Mouse (Mus musculus): ENCODE results near the gene Slc6a8. TPM values are rescaled to one million over a fixed set of nuclear protein-coding genes. Genes with fewer than 3 reads are reported as not detected.

Slc6a8 gene
- polyA plus RNA-seq, 1 experiment from 2014 or later: 6.9 TPM

GRCm38 (mm10) chrX:73715476-73716108 lies 42.6 kb downstream of the Slc6a8 start:
- Histone ChIP-seq H3K27me3 (ENCODE audit: control insufficient read depth, insufficient read depth, low read length) (no peaks in the 10 kb centered on the region), H3K27ac (ENCODE audit: low read depth, low read length) (no peak overlapping the region), H3K4me2 (ENCODE audit: low read depth) (peak overlapping the region; percentile 69), H3K4me3 (ENCODE audit: low read depth, low read length) (peak overlapping the region; percentile 50), H3K36me3 (ENCODE audit: control insufficient read depth, insufficient read depth, low read length) (no peaks in the 10 kb centered on the region), H3K9ac (ENCODE audit: low read length) (peak overlapping the region; percentile 47; the same call in 1 of the 2 replicates), H3K9me3 (ENCODE audit: control insufficient read depth, low read length) (no peaks in the 10 kb centered on the region), H3K4me1 (ENCODE audit: control insufficient read depth, insufficient read depth, low read length) (peaks cover 5% of the 10 kb centered on the region; the same call in 1 of the 2 replicates)
- ATAC-seq (ENCODE audit: insufficient read depth, low FRiP score, low TSS enrichment) (no peak; the same call in 1 of the 2 replicates), DNase-seq (ENCODE audit: low spot score) (no peak)
- 21% methylated on average over 20 of the region's 21 CpGs for WGBS

- no peaks in the 10 kb centered on the region for H3K9me3 ChIP-seq (ENCODE audit: control insufficient read depth, low read length)
- no peaks in the 10 kb centered on the region for H3K27me3 ChIP-seq (ENCODE audit: control insufficient read depth, insufficient read depth, low read length)
- peaks cover 5% of the 10 kb centered on the region; the same call in 1 of the 2 replicates for H3K4me1 ChIP-seq (ENCODE audit: control insufficient read depth, insufficient read depth, low read length)
- H3K27ac ChIP-seq (ENCODE audit: low read depth, low read length): peak within 1 kb of the TSS; percentile 53; the same call in 1 of the 2 replicates
- peak; percentile 96 for DNase-seq (ENCODE audit: low spot score)
- peak within 1 kb of the TSS; percentile 50 for H3K4me3 ChIP-seq (ENCODE audit: low read depth, low read length)
- H3K4me2 ChIP-seq (ENCODE audit: low read depth): peak within 1 kb of the TSS; percentile 69
- 14% methylated on average over 28 of the region's 45 CpGs for WGBS
- H3K36me3 ChIP-seq (ENCODE audit: control insufficient read depth, insufficient read depth, low read length): no peaks in the 10 kb centered on the region
- peak within 1 kb of the TSS; percentile 47 for H3K9ac ChIP-seq (ENCODE audit: low read length)
- ATAC-seq (ENCODE audit: insufficient read depth, low FRiP score, low TSS enrichment): peak; percentile 94
Observed at GRCm38 (mm10) chrX:73716109-73716661, 43.2 kb downstream of the Slc6a8 start, which contains the start of the genes Bcap31 and Abcd1. TSS of gene Bcap31 (minus strand) at chrX:73716175. TSS of gene Abcd1 (plus strand) at chrX:73716597.

GRCm38 (mm10) chrX:73716709-73717545 lies 44.0 kb downstream of the Slc6a8 start:
- H3K4me3 ChIP-seq (ENCODE audit: low read depth, low read length): peak overlapping the region; percentile 50
- DNase-seq (ENCODE audit: low spot score) (no peak), ATAC-seq (ENCODE audit: insufficient read depth, low FRiP score, low TSS enrichment) (peak; percentile 80)
- peak overlapping the region; percentile 69 for H3K4me2 ChIP-seq (ENCODE audit: low read depth)
- peak overlapping the region; percentile 53; the same call in 1 of the 2 replicates for H3K27ac ChIP-seq (ENCODE audit: low read depth, low read length)
- no peaks in the 10 kb centered on the region for H3K9me3 ChIP-seq (ENCODE audit: control insufficient read depth, low read length)
- no peaks in the 10 kb centered on the region for H3K36me3 ChIP-seq (ENCODE audit: control insufficient read depth, insufficient read depth, low read length)
- WGBS: 39% methylated on average over 30 of the region's 30 CpGs
- no peaks in the 10 kb centered on the region for H3K27me3 ChIP-seq (ENCODE audit: control insufficient read depth, insufficient read depth, low read length)
- H3K4me1 ChIP-seq (ENCODE audit: control insufficient read depth, insufficient read depth, low read length): peaks cover 5% of the 10 kb centered on the region; the same call in 1 of the 2 replicates
- H3K9ac ChIP-seq (ENCODE audit: low read length): peak overlapping the region; percentile 47

GRCm38 (mm10) chrX:73717667-73718066 lies 44.7 kb downstream of the Slc6a8 start:
- Histone ChIP-seq H3K27ac (ENCODE audit: low read depth, low read length) (no peak overlapping the region), H3K27me3 (ENCODE audit: control insufficient read depth, insufficient read depth, low read length) (no peaks in the 10 kb centered on the region), H3K9me3 (ENCODE audit: control insufficient read depth, low read length) (no peaks in the 10 kb centered on the region), H3K4me1 (ENCODE audit: control insufficient read depth, insufficient read depth, low read length) (peaks cover 5% of the 10 kb centered on the region; the same call in 1 of the 2 replicates), H3K4me2 (ENCODE audit: low read depth) (peak overlapping the region; percentile 69), H3K36me3 (ENCODE audit: control insufficient read depth, insufficient read depth, low read length) (no peaks in the 10 kb centered on the region), H3K4me3 (ENCODE audit: low read depth, low read length) (no peak overlapping the region), H3K9ac (ENCODE audit: low read length) (no peak overlapping the region)
- ATAC-seq (ENCODE audit: insufficient read depth, low FRiP score, low TSS enrichment) (no peak), DNase-seq (ENCODE audit: low spot score) (no peak)
- 59% methylated on average over 11 of the region's 11 CpGs for WGBS

GRCm38 (mm10) chrX:73718271-73718670 lies 45.3 kb downstream of the Slc6a8 start:
- ATAC-seq (ENCODE audit: insufficient read depth, low FRiP score, low TSS enrichment): no peak
- H3K9me3 ChIP-seq (ENCODE audit: control insufficient read depth, low read length): no peaks in the 10 kb centered on the region
- H3K4me3 ChIP-seq (ENCODE audit: low read depth, low read length): no peak overlapping the region
- no peak overlapping the region for H3K27ac ChIP-seq (ENCODE audit: low read depth, low read length)
- peaks cover 5% of the 10 kb centered on the region; the same call in 1 of the 2 replicates for H3K4me1 ChIP-seq (ENCODE audit: control insufficient read depth, insufficient read depth, low read length)
- H3K36me3 ChIP-seq (ENCODE audit: control insufficient read depth, insufficient read depth, low read length): no peaks in the 10 kb centered on the region
- H3K9ac ChIP-seq (ENCODE audit: low read length): no peak overlapping the region
- no peaks in the 10 kb centered on the region for H3K27me3 ChIP-seq (ENCODE audit: control insufficient read depth, insufficient read depth, low read length)
- 64% methylated on average over 3 of the region's 3 CpGs for WGBS
- no peak for DNase-seq (ENCODE audit: low spot score)
- H3K4me2 ChIP-seq (ENCODE audit: low read depth): no peak overlapping the region; the same call in 1 of the 2 replicates

- Histone ChIP-seq H3K4me1 (ENCODE audit: control insufficient read depth, insufficient read depth, low read length) (peaks cover 5% of the 10 kb centered on the region; the same call in 1 of the 2 replicates), H3K4me2 (ENCODE audit: low read depth) (peak overlapping the region; percentile 2; the same call in 1 of the 2 replicates), H3K9ac (ENCODE audit: low read length) (no peak overlapping the region), H3K27ac (ENCODE audit: low read depth, low read length) (no peak overlapping the region), H3K4me3 (ENCODE audit: low read depth, low read length) (no peak overlapping the region), H3K27me3 (ENCODE audit: control insufficient read depth, insufficient read depth, low read length) (no peaks in the 10 kb centered on the region), H3K9me3 (ENCODE audit: control insufficient read depth, low read length) (no peaks in the 10 kb centered on the region), H3K36me3 (ENCODE audit: control insufficient read depth, insufficient read depth, low read length) (no peaks in the 10 kb centered on the region)
- ATAC-seq (ENCODE audit: insufficient read depth, low FRiP score, low TSS enrichment): no peak
- WGBS: 51% methylated on average over 5 of the region's 5 CpGs
- DNase-seq (ENCODE audit: low spot score): no peak
Observed at GRCm38 (mm10) chrX:73718686-73719362, 45.9 kb downstream of the Slc6a8 start.

GRCm38 (mm10) chrX:73730908-73731307 lies 58.0 kb downstream of the Slc6a8 start:
- ATAC-seq (ENCODE audit: insufficient read depth, low FRiP score, low TSS enrichment) (no peak), DNase-seq (ENCODE audit: low spot score) (no peak)
- 65% methylated on average over 1 of the region's 1 CpGs for WGBS
- no peak overlapping the region for H3K4me3 ChIP-seq (ENCODE audit: low read depth, low read length)
- no peak overlapping the region for H3K4me2 ChIP-seq (ENCODE audit: low read depth)
- H3K4me1 ChIP-seq (ENCODE audit: control insufficient read depth, insufficient read depth, low read length): no peaks in the 10 kb centered on the region
- no peak overlapping the region for H3K27ac ChIP-seq (ENCODE audit: low read depth, low read length)
- H3K9ac ChIP-seq (ENCODE audit: low read length): no peak overlapping the region
- H3K9me3 ChIP-seq (ENCODE audit: control insufficient read depth, low read length): no peaks in the 10 kb centered on the region
- H3K27me3 ChIP-seq (ENCODE audit: control insufficient read depth, insufficient read depth, low read length): no peaks in the 10 kb centered on the region
- no peaks in the 10 kb centered on the region for H3K36me3 ChIP-seq (ENCODE audit: control insufficient read depth, insufficient read depth, low read length)
